Mouse (Mus musculus): Measurements from ENCODE around the gene Dctn5.

Dctn5 gene

DNA sequence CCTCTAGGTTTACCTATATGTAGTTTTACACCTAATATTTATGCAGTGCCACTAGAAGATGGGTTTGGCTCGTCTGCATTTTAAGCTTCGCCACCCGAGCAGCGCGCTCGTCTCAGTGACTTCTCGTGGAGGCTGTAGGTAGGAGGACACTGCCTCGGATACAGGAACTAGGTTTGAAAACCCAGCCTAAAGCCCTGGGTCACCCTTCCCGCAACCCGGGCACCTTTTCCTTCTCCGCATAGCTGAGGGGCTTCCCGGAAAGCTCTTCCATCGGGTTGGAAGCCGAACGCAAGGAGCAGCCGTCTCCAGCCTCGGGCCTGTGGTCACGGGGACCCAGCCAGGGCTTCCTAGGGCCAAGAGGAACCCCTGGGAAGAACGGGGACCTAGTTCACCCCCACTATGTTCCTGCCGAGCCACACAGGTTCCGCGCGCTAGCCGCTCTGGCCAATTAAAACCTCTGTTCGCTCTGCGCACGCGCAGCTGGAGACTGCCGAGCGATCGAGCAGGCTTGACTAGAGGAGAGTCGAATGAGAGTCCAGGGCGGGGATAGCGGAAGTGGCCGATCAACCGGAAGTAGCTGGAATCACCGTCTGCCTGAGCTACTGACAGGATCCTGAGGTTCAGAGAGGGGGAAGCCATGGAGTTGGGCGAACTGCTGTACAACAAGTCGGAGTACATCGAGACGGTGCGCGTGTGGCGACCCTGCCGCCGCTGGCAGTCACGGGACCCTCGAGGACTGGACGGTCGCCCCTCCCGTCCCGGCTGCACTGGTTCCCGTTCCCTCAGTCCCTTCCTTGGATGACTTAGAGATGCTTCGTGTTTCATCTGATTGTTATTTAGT lies at the start of gene Dctn5, which contains the start of gene Palb2:
TSS of gene Dctn5 (plus strand) at position 545 of the 841 bp plus-strand sequence.
TSS of gene Palb2 (minus strand) at position 489 of the 841 bp plus-strand sequence.
- DNase-seq (ENCODE audit: low spot score), result peak; percentile 97

DNA sequence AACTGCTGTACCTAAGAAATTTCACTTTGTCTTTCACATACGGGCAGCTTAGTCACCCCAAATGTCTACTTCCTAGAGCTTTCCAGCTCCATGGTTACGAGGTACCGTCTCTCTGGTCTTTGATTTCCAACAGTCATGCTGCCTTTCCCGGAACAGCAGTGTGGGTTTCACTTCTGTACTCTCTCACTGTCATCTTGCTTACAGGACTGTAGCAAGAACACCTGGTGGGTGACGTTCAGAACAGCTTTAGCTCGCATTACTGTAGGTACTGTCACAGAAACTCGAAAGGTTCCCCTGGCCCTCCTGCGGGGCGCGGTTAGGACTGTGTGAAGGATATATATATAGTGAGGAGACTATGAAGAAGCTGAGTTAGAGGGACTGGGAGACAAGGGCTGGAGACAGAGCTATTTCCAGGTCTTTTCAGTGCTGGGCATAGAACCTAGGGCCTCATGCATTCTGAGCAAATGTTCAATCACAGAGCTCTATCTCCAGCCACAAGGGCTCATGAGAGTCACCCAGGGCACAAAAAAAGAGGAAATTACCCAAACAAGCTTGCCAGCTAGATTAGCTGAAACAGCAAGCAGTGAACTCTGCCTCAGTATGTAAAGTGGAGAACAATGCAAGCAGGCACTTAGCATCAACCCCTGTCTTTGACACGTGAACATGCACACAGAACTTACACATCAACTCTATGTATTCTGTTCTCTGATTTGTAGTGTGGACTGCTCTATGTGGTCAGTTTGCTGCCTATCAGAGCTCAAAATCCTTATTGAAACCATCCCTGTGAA lies 45.5 kb upstream of the Dctn5 start:
- DNase-seq (ENCODE audit: low spot score), result no peak

DNA sequence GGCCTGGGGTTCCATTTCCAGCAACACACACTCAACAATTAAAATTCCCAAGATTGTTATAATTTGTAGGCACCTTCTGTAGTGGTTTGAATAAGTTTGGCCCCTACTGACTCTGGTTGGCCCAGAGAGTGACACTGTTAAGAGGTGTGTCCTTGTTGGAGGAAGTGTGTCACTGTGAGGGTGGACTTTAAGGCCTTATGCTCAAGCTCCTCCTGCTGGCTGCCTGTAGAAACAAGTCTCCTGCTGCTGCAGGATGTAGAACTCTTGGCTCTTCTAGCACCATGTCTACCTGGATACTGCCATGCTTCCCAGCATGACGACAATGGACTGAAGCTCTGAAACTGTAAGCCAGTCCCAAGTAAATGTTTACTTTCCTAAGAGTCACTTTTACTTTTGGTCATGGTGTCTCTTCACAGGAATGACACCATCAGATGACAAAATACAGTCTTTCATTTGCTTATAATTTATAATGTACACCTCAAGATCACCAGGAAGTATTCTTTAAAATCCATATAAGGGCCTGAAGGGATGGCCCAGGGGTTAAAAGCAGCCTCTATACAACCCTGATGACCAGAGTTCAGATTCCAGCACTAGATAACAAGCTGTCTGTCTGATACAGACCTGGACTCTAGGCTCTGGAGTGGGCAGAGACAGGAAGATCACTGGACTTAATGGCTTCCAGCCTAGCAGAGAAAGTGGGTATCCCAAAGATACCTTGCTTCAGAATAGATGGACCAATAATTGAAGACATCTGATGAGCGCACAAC lies 38.1 kb upstream of the Dctn5 start:
- no peak for DNase-seq (ENCODE audit: low spot score)

DNA sequence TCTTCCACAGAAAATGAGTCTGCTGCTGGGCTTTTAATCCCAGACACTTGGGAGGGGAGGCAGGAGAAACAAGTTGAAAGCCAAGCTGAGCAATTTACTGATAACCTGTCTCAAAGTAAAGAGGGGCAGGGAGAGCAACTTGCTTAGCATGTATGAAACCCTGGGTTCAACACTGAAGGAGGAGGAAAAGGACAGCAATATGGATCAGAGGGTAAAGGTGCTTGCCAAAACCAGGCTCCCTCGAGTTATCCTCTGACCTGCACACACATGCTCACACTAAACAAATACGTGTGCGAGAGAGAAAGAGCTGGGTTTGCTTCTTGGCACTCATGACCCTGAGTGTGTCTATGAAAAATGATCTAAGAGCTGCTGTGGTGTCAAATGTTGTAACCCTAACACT lies 34.8 kb upstream of the Dctn5 start:
- no peak for DNase-seq (ENCODE audit: low spot score)

DNA sequence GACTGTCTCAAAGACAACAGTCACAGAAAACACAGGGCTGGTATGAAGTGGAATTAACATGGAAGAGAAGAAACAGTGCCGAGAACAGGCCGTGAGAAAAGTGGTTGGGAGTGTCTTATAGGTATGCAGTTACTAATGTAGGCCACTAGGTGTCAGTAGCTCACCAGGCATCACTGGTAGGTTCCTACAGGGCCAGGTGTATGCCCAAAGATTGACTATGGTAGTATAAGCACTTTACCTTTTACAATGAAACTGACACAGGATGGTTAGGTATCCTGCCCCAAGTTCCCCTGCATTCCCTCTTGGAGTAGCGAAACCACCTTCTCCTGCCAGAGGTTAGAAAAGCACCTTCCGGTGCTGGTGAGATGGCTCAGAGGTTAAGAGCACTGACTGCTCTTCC lies 33.6 kb upstream of the Dctn5 start:
- DNase-seq (ENCODE audit: low spot score), result peak; percentile 48

DNA sequence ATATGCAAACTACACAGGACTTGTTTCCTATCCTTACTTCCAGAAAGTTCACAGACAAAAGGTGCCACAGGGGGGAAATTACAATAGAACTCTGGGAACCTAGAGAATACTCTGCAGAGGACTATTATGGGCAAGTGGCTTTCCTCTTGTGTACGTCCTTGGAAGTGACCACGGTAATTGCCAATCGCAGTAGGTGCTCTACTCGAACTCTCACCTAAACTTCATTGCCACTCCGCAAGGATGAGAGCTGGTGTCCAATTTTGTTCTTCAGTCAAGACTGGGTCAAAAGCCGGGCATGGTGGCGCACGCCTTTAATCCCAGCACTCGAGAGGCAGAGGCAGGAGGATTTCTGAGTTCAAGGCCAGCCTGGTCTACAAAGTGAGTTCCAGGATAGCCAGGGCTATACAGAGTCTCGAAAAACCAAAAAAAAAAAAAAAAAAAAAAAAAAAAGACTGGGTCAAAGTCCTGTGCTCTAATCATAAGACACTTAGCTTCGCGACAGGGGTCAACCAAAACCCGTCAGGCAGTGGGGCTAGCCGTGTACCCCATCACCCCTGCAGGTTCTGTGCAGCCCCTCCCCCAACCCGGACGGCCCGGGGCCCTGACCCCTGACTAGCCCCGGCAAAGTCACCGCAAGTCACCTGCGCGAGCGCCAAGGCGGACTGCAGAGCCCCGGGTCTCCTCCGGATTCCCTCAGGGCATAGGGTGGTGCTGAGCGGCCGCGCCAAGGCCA lies 31.7 kb upstream of the Dctn5 start:
- peak; percentile 5 for DNase-seq (ENCODE audit: low spot score)

DNA sequence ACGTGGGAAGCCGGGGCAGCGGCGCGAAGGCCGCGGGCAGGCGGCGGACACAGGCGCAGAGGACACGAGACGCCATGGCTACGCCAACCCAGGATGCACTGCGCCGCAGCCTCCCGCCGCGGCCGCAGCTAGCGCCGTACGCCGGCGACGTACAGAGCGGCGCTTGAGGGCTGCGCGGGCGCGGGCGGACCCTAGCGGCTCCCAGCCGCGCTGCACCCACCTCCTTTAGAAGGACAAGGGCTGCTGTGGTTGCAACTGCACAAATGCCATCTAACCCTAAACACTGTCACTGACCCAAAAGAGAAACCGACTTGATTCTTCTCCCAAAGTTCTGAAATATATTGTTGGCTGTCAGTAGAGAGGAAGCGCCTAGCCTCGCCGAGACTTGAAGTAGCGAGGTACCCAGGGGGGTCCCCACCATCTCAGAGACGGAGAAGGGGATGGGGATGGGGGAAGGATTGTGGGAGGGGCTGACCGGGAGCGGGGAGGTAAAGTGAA lies 31.0 kb upstream of the Dctn5 start, which contains the start of gene Ndufab1:
TSS of gene Ndufab1 (minus strand) at position 140 of the 498 bp plus-strand sequence.
- peak; percentile 84 for DNase-seq (ENCODE audit: low spot score)

DNA sequence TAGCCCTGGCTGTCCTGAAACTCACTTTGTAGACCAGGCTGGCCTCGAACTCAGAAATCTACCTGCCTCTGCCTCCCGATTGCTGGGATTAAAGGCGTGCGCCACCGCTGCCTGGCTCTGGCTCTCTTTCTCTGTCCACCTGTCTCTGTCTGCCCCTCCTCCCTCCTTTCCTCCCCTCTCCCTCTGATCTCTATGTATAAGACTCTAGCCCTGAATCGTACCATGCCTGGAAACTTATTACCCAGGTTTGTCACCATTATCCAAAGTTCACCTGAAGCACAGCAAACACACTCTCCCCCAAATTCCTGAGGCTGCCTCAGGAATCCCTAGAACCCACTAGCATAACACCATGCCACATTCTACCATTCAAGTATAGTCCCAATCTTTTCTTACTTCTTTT lies 24.6 kb upstream of the Dctn5 start:
- no peak for DNase-seq (ENCODE audit: low spot score)

DNA sequence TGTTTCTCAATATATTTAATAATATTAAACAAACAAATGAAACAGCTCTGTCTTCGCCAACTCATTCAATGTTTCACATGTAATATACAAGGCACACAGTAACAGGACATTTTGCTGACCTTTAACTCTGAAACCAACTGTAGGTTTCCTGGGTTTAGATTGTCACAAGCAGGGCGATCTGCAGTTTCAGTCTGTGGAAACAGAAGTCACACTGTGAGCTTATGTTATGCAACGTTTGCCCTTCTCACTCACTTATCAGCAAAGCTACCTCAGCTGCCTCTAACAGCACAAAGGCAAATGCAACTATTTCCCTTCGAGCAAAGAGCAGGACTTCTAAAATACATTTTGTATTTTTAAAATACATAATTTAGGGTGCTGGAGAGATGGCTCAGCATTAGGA lies 9.3 kb upstream of the Dctn5 start:
- DNase-seq (ENCODE audit: low spot score), result no peak

DNA sequence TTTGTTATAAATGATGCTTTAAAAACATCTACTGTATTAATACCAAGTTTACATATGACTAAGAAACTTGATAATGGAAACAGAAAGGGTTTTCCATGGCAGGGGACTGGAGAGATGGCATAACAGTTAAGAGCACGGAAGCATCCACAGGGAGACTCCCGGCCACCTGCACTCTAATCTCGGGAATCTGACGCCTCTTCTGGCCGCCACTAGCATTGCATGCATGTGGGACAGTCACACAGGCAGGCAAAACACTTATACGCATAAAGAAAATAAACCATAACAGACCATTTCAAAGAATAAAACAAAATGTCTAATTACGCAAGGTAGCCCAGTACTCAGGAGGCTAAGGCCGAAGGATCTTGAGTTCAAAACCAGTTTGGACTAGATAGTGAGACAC lies 7.2 kb upstream of the Dctn5 start:
- no peak for DNase-seq (ENCODE audit: low spot score)

DNA sequence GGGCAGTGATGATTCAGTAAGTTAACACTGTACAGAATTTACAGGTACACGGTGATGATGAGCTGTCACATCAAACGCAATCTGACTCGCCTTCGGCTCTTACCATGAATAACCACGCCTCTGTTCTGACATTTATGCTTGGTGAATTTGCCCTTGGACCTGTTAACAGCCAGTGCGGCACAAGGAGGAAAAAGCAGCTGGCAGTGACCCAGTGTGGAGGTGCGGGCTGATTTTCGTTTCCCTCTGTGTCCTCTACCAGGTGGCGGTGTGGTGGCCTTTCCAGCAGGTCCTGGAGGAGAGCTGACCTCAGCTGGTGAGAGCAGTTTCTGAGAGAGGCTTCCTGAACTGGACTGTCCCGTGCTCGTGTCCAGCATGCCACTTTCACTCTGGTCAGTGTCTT lies 5.9 kb upstream of the Dctn5 start:
- no peak for DNase-seq (ENCODE audit: low spot score)

DNA sequence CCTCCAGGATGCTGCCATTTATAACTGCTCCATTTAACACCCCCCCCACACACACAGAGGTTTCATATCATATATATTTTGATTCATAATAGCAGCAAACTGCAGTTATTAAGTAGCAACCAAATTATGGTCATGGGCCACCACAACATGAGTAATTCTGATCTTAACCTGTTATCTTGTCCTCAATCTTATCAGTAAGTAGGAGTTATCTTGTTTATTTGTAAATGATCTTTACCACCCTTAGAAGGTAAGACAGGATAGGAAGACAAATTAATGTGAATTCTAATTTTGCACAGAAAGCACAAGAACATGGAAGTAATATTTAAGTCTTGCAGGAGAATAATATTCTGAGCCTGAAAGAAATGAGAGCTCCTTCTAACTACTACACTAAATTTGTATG lies 1.0 kb upstream of the Dctn5 start:
- no peak for DNase-seq (ENCODE audit: low spot score)

DNA sequence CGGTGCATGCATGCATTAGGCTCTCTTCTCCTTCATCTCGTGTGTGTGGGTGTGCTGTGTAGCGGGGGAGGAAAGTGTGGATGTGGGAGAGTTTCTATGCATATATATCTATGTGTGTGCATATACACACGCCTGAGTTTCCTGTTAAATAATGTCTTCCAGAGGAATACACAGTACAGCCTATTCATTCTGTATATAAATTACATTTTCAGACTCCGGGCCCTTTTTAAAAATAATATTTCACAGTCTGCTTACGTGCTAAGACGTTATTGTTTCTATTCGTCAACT lies 441 bp downstream of the Dctn5 start:
- no peak for DNase-seq (ENCODE audit: low spot score)

DNA sequence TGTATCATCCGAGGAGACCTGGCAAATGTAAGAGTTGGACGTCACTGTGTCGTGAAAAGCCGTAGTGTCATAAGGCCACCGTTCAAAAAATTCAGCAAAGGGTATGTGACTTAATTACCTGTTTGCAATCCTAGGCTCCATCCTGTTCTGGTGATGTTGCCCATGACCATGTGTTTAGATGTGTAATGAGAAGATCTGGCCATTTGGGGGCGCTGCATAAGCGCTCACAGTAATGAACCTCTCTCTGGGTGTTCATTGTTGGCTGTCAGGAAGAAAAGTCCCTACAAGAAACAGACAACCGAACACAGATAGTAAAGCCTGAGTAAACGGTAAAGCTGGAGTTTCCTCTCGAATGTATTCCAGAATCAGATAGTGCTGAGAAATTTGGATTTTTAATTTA lies 2.2 kb downstream of the Dctn5 start:
- no peak for DNase-seq (ENCODE audit: low spot score)

DNA sequence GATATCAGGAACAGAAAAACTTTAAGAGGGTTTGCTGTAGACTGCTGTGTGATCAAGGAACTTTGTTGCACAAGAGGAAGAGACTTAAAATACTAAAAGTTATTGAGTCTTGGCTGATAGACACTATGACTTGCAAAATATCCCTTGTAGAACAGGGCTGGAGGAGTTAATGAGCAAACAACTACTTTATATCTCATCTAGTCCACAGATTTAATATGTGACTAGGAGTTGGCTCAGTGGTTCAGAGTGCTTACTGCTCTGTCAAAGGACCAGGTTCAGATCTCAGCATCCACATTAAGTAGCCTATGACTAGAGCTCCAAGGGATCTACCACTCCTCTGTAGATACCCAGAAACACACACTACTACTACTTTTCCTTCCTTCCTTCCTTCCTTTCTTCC lies 4.2 kb downstream of the Dctn5 start:
- no peak for DNase-seq (ENCODE audit: low spot score)

DNA sequence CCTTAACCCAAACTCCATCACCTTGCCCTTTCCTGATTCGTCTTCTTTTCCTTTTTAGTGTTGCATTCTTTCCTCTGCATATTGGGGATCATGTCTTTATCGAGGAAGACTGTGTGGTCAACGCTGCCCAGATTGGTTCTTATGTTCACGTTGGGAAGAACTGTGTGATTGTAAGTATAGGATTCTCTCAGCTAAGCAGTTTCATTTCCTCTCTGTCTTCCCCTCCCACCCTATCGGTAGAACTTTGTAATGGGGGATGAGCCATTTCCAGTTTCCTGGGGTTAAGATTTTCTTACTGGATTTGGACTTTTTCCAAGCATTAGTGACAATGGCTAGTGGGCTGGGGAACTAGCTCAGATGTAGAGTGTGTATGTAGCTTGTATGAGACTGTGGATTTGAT lies 5.3 kb downstream of the Dctn5 start:
- no peak for DNase-seq (ENCODE audit: low spot score)

DNA sequence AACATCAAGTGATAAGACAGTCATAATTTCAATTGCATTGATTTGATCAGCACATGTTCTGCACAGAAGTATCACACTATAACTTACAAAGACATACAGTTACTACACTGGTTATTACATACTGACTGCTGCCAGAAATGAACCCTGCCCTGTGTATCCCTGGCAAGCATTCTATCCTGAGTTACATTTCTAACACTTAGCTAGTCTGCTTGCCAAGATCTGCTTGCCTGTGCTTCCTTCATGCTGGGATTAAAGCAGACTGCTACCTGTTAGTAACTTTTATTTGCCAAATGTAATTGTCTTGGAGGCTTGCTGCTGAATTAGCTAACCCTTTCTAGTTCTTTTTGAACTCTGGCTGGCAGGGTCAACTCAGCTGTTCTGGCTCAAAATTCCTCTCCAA lies 8.2 kb downstream of the Dctn5 start:
- no peak for DNase-seq (ENCODE audit: low spot score)

DNA sequence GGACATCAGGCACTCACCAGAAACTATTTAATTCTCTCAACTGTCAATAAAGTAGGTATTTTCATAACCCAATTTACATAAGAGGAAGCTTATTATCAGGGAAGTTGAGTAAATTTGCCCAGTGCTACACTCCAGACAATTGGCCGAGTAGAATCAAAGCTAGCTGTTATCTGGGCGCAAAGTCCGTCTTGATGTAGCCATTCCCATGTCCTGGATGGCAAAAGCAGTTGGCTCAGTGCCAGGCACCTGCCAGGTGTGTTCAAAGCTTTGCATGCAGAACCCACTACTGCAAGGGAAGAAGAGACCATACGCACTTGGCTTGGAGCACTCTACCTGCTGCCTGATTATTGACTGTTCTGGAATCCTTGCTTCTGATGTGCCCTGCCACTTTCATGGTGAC lies 19.6 kb downstream of the Dctn5 start:
- no peak for DNase-seq (ENCODE audit: low spot score)

DNA sequence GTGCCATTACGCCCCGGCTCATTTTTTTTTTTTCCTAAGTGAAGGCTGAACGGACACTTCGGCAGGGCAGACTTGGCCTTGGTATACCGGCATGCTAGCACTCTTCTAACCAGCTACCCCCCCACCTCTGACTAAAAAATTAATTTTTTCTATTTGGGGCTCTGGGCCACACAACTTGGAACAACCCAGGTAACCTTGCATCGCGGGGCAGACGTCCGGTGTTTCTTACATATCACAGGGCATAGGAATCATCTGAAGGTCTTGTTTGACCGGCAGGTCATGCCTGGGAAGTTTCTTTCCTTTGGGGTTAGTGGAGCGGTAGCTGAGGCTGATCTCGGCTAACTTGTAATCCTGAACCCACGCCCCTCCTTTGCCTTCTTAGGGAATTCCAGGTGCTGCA lies 25.6 kb downstream of the Dctn5 start:
- no peak for DNase-seq (ENCODE audit: low spot score)

DNA sequence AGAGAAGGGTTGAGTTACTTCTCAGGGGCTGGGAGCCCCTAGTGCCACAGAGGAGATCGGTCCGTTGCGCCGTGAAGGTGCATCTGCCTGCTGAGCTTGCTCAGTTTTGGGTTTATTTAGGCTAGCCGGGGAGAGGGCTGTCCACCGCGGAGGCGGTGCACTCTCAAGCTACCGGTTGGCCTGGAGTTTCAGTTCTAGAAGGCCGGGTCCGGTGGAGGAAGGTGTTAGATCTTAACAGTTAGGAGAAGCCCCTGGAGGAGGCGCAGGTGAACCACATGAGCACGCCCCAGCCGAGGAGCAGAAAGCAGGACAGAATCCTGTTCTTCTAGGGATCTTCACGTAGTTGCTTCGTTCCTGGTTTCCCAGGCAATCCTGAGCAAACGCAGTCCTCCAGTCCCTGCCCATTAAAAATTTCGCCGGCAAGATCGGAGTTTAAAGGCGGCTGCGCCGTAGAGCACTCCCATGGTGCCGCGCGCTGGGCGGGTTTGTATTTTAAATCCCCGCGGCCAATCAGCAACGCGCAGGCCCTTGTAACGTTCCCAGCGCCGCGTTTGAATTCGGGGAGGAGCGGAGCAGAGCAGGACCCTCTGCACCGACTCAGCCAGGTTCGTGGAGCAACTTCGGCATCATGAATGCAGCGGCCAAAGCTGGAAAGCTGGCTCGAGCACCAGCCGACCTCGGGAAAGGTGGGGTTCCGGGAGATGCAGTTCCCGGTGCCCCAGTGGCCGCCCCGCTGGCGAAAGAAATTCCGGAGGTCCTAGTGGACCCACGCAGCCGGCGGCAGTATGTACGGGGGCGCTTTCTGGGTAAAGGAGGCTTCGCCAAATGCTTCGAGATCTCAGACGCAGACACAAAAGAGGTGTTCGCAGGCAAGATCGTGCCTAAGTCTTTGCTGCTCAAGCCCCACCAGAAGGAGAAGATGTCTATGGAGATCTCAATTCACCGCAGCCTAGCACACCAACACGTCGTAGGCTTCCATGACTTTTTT lies 26.4 kb downstream of the Dctn5 start, which contains the start of gene Plk1:
TSS of gene Plk1 (plus strand) at position 525 of the 988 bp plus-strand sequence.
- peak; percentile 69 for DNase-seq (ENCODE audit: low spot score)
